Mouse (Mus musculus): ENCODE results near the gene Stbd1.

Gene Stbd1

DNA sequence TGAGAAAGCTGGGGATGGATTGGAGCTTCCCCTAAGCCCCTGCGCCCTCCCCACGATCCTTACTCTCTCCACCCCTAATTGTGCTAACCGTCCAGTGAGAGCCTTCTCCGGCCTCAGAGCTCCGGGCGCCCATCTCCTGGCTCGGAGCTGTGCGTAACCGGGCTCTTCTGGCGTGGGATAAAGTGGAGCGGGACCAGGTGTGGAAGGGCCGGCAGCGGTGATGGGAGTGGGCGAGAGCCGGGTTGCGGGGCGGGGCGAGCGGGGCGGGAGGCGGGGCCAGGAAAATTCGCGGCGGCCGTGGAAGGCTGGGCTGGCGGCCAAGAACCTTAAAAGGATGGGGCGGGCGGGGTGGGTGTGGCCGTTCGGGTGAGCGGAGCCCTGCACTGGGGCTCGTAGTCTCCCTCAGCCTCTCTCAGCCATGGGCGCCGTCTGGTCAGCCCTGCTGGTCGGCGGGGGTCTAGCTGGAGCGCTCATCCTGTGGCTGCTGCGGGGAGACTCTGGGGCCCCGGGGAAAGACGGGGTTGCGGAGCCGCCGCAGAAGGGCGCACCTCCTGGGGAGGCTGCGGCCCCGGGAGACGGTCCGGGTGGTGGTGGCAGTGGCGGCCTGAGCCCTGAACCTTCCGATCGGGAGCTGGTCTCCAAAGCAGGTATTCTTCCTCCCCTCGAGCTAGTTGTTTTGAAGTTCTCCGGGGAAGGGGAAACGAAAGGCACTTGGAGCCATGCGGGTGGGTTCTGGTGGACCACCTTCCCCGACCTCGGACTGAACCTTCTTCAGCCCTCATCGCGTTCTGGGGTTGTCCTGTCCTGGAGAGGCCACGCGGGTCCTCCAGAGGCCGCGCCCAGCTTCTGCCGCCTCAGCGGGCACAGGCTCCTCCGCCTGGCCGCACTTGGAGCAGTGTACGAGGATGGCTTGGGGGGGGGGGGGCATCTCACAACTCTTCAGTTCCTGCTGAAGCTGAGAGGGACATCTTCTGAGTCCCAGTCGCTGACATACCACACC is at the start of gene Stbd1:
TSS of gene Stbd1 (plus strand) at position 351 of the 1,000 bp plus-strand sequence.
- peak; percentile 59 for DNase-seq (ENCODE audit: low spot score)

DNA sequence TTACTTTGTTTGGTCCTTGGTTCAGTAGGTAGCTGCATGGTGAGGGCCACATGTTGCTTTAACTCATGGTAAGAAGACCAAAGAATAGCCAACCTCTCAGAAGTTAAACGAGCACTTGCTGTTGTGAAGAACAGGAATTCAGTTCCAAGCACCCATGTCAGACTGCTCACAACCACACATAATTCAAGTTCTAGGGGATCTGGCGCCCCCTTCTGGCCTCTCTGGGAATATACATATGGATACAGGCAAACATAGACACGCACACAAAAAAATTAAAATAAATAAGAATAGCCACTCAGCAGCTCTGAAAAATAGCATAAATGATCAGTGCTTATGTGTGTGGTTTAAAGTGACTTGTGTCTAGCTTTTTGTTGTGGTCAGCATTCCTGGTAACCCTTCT is 48.9 kb upstream of the Stbd1 start:
- DNase-seq (ENCODE audit: low spot score), result no peak

DNA sequence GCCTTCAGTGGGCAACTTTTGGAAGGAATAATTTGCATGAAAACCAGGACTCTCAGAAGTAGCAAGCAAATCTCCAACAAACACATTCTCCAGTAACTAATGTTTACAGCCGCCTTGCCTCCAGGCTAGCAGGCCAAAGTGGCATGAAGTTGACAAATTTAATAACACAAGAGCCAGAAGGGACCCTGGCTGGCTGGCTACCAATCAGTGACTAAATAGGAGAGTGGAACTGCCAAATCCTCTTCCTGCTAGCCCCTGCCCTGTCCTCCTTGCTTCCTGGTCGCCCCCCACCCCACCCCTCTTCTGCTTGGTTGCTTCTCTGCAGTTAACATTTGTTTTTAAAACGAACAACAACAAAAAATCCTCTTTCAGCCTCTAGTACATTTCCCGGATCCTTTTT is 48.4 kb upstream of the Stbd1 start:
- DNase-seq (ENCODE audit: low spot score), result no peak

DNA sequence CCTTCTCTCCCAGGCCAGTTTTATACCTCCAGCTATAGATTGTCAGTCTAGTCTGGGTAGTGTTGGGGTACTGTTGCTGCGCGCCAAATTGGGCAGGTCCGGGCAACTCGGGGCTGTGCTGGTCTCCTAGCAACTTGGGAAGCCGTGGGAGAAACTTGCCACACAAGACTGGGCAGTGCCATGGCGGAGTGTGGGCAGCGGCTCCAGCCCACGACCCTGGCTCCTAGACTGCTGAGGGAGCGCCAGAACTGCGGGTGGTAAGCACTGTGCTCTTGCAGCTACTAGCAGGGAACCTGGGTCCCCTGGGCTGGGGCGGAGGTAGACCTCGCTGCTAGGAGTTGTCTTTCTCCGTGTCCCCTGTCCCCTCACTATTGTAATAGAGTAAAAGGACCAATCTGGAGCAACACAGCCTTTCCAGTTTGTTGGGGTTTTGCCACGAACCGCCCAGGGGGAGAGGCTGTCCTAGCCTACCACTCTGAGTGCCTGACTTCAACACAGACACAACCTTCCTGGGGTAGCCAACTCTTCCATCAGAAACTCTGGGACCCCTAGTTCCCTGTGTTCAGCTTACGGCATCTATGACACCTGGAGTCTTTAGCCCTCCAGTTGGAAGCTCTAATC is 47.8 kb upstream of the Stbd1 start, which contains the start of gene Fam47e:
TSS of gene Fam47e (plus strand) at position 179 of the 621 bp plus-strand sequence.
- no peak for DNase-seq (ENCODE audit: low spot score)

DNA sequence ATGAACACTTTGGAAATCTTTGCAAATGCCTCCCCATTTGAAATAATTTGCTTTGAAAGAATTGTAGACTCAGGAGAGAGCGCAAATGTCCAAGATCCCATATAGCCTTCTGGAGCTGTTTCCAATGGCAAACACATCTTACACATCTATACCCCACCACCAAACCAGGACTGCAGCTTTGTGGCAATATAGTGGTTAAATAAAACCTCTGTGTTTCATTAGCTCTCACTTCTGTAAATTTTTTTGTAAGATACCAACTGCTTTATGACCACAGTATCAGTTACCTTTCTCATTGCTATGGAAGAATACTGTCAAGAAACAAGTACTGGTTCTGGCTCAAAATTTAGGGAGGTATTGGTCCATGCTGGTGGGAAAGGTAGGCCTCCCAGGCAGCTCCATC is 46.9 kb upstream of the Stbd1 start:
- no peak for DNase-seq (ENCODE audit: low spot score)

DNA sequence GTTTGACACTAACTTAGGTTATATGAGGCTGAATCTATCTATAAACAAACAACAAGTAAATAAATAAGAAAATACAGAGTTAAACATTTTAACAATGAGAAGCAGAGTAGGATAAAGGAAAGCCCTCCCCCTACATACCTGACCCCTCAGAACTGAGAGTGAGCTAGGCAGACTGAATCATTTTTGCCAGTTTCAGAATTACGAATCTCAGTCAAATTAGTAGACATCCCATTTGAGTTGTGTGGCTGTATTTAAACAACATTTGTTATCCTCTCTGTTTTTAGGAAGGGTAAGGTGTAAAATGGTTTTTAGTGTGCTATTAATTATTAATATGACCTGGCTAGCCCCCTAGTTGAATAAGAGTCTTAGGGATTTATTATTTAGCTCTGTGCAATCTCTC is 45.3 kb upstream of the Stbd1 start:
- no peak for DNase-seq (ENCODE audit: low spot score)

DNA sequence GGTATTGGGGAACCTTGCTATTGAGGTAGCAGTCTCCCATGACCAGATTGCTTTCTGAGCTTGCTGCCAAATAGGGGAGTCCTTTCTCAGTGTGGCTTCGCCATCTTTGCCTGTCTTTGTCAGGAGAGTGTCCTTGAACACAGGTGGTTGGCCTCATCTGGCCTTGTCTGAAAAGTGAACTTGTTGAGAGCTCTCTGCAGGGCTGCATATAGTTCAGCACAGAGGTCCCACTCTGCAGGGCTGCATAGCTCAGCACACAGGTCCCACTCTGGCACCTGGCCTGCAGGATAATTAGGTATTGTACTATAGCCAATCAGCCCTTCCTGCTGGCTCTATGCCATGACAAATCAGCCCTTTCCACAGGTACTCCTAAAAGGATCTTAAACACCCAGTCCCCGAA is 42.6 kb upstream of the Stbd1 start:
- DNase-seq (ENCODE audit: low spot score), result no peak

DNA sequence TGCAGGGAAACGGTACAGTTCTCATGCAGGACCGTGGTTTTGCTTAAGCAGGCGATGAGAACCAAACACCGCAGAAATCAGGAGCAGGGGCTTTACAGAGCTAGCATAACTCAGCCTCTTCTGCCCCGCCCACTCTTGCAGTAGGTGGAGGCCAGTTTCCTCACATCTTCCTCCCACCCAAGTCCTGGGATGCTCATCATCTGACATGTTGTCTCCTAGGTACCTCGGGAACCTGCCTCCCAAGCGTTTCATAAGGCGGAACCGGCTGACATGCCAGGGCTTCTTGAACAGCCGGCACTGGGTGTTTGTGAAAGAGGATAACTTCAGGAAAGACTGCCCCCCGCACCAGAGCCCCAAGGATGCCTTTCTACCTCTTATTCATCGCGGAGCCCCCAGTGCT is 40.8 kb upstream of the Stbd1 start:
- no peak for DNase-seq (ENCODE audit: low spot score)

DNA sequence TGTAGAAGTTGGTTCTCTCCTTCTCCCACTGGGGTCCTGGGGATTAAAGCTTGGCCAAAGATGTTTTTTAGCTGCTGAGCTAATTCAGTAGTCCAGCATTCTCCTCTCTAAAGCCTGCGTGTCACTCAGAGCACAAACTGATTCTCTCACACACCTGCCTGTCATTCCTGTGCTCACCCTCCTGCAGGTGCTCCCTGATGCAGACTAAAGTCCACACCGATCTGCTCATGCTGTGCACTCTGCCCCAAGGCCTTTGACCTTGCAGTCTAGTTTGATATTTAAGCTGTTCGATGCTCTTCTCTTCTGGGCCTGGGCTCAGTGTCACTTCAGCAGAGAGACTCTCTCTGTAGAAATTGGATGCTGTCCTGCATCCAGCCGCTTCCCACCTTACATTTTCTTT is 31.6 kb upstream of the Stbd1 start:
- DNase-seq (ENCODE audit: low spot score), result no peak

DNA sequence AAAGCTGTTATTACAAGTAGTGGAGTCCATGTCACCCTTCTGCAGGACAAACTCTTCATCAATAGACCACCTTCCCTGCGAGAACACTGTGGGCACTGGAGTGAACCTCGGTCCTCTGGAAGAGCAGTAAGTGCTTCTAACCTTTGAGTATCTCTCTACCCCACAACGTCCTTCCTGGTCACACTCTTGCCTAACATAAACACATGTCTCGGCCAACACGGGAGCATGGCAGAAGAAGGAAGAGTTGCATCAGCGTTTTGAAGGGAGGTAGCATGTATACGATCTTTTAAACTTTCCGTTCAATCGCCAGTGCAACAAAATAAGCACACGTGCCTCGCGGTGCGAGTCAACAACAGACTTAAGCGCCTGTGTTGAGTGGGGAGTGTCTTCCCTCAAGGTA is 23.3 kb upstream of the Stbd1 start:
- DNase-seq (ENCODE audit: low spot score), result no peak

DNA sequence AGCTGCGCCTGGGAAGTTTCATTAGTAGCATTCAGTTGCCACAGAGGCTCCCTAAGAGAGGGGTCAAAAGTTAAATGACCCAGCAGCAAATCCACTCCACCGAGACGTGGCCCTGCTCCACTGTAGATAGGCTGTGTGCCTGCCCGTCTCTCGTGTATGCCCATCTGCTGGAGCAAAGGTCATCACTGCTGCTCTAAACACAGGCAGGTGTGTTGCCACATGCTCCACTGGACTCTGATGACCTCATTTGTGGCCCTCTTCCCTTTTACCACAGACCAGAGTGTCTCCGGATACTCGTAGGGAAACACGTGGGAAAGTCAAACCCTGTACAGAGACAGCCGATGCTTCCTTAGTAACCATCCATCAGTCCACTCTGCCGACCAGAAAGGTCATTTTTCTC is 16.9 kb upstream of the Stbd1 start:
- DNase-seq (ENCODE audit: low spot score), result no peak

DNA sequence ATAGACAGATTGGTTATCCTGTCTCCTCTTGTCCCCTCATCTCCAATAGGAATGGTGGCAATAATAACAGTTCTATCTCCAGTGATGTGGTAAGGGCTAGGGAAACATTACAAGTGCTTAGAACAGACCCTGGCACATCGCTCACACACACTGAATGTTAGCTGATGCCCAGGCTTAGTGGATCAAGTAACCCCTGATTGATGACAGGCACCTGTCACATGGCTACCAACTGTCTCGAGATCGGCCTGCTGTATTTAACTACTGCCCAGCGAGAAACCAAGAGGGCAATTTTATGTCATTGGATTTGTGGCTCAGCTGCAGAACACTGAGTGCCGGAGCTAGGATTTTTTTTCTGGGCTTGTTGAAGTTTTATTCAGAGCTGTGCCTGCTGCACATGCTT is 7.8 kb upstream of the Stbd1 start:
- no peak for DNase-seq (ENCODE audit: low spot score)

DNA sequence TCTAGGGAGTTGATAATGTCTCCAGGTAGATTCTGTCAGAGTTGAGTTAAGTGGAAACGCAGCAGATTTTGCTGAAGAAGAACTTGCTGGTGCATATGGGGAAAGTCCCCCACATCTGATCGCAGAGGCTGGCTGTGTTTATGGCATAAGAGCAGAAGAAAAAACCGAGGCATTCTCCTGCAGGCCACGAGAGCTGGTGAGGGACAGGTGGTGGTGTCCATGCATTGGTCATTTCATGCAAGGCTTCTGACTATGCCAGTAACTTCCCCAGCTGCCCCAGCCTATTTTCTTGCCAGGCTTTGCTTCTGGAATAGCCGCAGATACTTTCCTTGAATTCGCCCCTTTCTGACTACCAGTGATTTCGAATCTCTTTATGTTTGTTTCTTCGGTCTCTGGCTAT is 6.0 kb upstream of the Stbd1 start:
- DNase-seq (ENCODE audit: low spot score), result no peak

DNA sequence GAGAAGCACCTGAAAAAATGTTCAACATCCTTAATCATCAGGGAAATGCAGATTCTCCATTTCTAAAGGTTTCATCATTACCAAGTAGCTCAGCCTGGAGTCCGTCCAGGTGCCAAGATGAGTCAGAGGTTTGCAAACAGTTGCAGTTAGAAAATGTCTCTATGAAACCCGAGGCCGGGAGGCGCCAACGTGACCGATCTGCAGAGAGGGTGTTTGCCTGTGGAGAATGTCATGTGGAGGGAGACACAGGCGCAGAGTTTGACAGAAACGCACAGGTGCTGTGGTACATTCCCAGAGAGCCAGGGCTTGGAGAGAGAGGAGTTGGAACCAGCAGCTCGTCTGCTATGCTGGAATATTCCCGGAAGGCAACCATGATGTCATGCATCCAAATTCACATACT is 3.8 kb upstream of the Stbd1 start:
- DNase-seq (ENCODE audit: low spot score), result no peak

DNA sequence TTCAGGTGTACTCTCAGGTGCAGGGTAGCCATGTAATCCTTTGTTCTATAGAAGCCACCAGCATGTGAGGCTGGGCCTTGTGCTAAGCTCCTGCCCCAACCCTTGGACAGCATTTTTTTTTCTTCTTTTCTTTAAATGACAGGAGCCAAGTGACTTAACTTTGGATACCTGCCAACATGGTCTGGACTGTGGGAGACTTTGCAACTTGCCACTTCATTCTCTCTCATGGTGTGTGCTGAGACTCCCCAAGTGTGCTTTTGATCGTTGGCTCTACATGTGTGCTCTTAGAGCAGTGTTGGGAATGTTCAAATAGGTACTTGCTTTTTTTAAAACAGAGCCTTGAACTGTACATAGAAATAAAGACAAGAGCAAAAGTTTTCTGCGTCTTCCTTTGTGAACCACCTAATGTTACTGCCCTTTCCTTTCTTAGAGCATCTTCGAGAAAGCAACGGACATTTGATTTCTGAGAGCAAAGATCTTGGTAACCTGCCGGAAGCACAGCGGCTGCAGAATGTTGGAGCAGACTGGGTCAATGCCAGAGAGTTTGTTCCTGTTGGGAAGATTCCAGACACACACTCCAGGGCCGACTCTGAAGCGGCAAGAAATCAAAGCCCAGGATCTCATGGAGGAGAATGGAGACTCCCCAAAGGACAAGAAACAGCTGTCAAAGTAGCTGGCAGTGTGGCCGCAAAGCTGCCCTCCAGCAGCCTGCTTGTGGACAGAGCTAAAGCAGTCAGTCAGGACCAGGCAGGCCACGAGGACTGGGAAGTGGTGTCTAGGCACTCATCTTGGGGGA is 1.8 kb downstream of the Stbd1 start:
- DNase-seq (ENCODE audit: low spot score), result no peak

DNA sequence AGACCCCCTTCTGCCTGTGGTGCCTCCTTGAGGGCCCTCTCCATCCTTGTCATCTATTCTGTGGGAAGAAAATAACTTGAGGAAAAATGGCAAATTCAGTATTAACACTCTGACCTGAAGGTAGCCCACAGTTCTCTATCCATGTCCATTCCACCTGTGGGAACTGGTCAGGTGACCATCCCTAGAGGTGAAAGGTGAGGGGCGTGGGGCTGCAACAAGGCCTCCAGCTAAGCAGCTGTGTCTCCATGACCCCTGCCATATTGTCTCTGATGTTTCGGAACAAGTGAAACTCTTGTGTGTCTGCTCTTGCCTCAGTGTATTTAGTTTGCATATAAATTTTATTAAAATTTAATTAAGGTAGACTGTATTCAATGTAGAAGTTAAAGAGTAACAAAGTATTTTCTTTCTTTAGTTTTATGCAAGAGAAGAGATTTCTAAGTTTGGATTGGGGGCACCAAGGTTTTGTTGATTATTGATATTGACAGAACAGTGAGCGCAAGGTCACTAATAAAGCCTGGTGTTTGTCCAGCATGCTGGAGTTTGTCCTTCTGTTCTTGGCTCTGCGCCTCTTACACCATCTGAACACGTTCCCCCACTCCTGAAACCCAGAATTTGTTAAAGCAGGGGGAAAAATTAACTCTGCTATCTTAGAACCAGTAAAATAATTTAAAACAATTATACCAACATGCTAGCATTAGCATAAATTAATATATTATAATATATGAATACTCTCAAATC is 4.8 kb downstream of the Stbd1 start:
- DNase-seq (ENCODE audit: low spot score), result no peak

DNA sequence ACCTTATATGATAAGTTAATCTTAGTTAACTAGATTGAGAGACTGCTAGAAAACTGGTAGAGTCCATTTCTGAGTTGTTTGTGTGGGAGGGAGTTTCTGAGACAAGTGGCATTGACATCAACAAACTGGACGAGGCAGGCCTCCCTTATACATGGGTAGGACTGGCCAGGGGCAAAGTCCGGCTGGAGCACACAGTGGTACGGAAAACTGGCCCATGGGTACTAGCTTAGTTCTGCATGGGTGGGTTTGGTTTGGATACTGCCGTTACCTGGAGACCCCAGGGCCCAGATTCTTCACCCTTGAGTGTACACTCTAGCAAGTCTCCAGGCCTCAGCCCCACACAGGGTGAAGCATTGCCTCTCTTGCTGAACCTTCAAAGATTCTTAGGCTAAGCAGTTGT is 9.9 kb downstream of the Stbd1 start:
- DNase-seq (ENCODE audit: low spot score), result no peak

DNA sequence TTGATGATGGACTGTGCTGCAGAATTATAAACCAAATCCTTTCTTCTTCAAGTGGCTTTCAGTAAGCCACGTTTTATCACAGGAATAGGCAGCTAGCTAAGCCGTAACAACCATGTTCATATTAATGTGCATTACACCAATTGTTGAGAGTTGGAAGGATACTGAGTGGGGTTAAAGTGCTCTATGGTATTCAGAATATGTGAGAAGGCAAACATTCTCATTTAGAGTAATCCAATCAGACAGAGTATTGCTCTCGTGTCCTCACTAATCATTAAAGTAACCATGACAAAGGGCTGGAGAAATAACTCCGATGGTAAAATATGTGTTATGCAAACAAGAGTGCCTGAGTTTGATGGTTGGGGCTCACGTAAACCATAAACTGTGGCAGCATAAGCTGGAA is 19.0 kb downstream of the Stbd1 start:
- DNase-seq (ENCODE audit: low spot score), result no peak

DNA sequence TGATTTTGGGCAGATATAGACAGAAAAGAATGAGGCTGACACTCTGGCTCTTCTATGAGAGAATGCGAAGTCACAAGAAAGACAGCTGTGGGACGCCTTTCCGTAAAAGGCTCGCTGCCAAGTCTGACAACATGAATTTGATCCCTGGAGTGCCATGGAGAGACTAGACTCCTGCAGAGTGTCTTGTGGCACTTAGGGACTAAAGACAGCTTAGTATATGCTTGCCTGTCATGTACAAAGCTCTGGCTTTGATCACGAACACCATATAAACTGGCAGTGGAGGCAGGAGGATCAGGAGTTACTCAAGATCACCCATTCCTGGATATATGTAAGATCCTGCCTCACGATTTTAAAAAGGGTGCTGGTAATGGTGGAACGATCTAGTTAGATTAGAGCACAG is 25.1 kb downstream of the Stbd1 start:
- no peak for DNase-seq (ENCODE audit: low spot score)

DNA sequence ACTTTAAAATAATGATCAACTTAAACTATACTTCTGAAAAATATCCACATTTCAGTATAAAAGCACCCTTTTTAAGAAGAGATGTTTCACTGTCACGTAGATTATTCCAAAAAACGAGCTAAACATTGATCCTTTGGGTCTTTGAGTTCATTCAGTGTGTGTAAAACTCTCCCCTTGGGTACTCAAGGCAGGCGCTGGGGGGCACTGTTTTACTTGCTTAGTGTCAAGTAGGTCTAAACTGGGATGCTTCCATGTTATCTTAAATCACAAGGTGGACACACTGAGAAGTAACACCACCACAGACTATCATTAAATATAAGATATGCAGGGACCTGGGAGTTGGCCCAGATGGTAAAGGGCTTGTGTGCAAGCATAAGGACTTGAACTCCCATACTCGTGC is 30.7 kb downstream of the Stbd1 start:
- DNase-seq (ENCODE audit: low spot score), result no peak

DNA sequence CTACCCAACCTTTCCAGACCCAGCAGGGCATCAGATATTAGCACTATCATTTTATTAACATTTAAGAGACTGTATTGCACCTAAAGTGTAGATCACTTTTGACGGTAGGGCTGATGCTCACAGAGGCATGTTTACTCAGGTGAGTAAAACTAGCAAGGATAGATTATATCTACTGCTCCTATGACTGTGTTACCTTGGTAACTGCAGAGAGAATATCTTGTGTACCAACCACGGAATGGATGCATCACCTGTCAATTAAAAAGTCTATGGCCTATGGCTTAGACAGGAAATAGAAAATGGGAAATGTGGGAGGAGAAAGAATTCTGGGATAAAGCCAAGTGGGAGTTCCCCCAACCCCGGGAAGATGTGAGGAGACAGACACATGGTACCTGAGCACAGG is 32.1 kb downstream of the Stbd1 start:
- DNase-seq (ENCODE audit: low spot score), result no peak

DNA sequence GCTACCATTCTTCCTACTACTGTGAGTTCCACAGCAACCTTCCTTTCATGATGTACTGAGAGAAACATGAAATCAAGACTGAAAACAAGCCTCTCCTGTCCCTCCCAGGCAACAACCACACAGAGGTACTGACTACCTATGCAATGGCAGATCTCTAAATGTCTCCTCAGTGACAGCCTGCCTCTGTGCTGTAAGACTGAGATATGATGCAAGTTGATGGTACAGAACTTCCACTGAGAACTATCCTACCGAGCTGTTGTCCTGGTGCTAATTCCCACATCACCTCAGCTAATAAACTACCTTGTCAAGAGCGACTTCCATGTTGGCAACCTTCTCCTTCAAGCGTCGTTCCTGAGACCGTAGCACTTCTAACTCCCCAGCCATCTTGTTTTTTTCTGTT is 33.0 kb downstream of the Stbd1 start:
- no peak for DNase-seq (ENCODE audit: low spot score)
